8 mouse cellular contexts compared by ENCODE assay signal in the genomic region with DNA sequence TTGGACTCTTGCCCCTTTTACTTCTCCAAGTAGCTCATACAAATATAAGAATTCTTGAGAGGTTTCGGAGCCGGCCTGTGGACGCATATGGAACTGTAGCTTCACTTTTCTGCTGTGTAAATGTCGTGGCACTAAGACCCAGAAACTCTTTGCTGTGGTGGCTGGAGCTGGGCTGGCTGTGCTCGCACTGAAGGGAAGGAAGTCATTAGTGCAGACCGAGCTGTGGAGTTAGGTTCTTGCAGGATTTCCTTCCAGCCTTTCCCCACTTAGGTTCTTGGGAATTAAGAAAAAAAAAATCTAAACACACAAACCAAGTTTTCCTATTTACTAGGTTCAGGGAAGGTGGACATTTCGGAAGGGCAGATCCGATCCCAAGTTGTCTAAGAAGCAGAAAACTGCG.
A peak's percentile ranks its signal among the peaks of the same experiment; 100 is the strongest.
DNase-seq lines count a peak whose midpoint lies in the region; ATAC-seq lines count a peak whose summit lies in the region.

No protein-coding gene starts in this region.

- peak; percentile 84 for DNase-seq in adrenal gland, adult 2 months
- peak; percentile 73 for DNase-seq in embryo, embryonic 9.5 days (ENCODE audit: extremely low spot score)
- DNase-seq in gastrocnemius, postnatal 4 days (ENCODE audit: low spot score in 2 of 2), result peak; percentile 52 to 75
- peak; percentile 67 to 85 for DNase-seq in left cerebral cortex, postnatal 10 days (ENCODE audit: extremely low spot score in 1 of 2, low spot score in 2 of 2)
- peak; percentile 61 for DNase-seq in retina, postnatal 7 days (ENCODE audit: low read depth, low spot score)
- peak; percentile 32 to 71 for DNase-seq in urinary bladder, adult 18-20 months (ENCODE audit: low spot score in 2 of 2)

- intact Hi-C loops in left cerebral cortex, postnatal 10 days (cut with DNase I), result no loop called here

- peak; percentile 81 for ATAC-seq in inflammation-experienced regulatory T-cells, adult 6 months
- ATAC-seq in megakaryocyte, adult 5-6 weeks (ENCODE audit: poor library complexity, severe bottlenecking), result peak; percentile 74

Comparison
In these comparisons a context has a peak if more than half of its experiments do, and no peak if none do; other contexts are left out.
1. Peak in every context shown above with its lines: DNase-seq and ATAC-seq.